Mouse (Mus musculus): ENCODE results near the gene Rapgef2.

Rapgef2 gene

DNA sequence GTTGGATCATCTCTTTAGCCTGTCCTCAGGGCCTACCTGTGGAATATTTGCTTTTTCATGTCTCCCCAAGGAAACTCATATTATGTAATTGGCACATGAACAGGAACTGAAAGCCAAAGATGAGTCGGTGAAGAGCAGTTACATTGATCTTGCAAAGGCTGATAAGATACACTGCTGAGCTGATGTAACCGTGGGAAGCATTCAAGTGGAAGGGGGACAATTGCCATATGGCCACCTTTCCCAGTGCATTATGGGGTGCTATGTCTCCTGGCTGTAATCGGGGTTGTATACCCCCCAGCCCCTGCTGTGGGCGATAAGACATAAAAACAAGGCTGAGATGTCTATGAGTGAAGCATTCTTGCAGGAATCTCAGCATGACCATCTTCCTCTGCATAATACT, 268.9 kb downstream of the Rapgef2 start:
- no peak for DNase-seq

DNA sequence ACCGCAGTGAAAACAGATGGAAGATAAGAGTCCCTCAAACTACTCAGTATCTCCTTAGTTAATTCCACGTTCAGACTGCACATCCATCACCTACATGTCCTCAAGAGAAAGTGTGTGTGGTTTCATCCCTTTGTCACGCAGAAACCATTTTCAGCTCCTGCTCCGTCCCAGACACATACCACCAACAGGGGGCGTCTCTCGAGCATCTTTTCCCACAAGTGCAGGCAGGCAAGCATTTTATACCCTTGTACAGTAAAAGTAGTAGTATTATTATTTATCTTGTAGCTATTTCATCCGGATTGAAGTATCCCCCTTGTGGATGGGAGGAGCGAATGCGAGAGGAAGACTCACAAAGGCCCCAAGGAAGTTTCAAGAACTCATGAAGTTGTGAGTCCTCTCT, 269.5 kb downstream of the Rapgef2 start:
- no peak for DNase-seq

DNA sequence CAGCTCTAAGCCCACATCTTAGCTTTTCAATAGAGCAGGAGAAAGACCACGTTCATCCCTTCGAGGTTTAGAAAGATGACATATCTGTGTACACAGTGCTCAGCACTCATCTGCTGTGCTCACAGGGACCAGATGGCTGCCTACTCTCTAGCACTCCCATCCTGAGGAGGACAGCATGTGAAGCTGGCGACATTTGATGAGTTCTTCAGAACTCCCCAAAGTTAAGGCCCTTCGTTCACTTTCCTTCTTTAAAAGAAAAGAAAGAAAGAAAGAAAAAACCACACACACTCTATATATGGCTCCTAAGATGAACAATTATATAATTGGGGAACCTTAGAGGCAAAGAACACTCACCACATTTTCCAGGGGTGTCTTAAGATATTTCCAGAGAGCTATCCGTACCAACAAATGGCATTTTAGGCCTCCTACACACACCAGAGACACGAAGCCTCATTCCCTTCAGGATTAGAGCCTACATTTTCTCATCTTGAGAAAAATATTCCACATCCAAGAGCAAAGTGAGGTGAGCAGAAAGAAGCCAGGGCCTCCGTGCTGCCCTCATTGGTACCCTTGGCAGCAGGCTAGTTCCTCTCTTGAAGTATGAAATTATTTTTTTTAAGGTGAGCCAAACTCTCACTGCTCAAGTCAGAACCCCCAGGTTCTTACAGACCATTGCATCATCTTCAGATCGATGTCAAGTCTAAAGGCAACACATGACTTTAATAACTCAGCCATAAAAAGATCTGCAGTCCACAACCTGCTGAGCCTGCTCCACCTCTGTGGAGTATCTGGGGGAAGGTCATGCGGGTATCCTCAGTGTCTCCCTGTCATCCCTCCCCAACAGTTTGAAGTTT, 270.5 kb downstream of the Rapgef2 start:
- no peak for DNase-seq

Measured in heart, adult 11 months (tissue).